In genomic region chr8:123761266-123761882, GRCm38 (mm10) we compare ENCODE assay signal across 8 mouse cellular contexts. TPM values are rescaled to one million over a fixed set of nuclear protein-coding genes. Genes with fewer than 3 reads are reported as not detected.
DNase-seq lines count a peak whose midpoint lies in the region; ATAC-seq and TF ChIP-seq lines count a peak whose summit lies in the region.

No protein-coding gene starts in this region.

- ATAC-seq in kidney, postnatal 0 days (replicated peaks; ENCODE audit: low FRiP score, low read depth), result no peak
- ATAC-seq in midbrain, embryonic 15.5 days (replicated peaks), result no peak

- TF ChIP-seq CTCF in liver, adult 2 months (IDR thresholded peaks at IDR 0.05; ENCODE audit: low read depth, low read length), result 0 out of 2 replicates have a peak, but pooled peaks have one; percentile 17
- no peak for TF ChIP-seq CTCF in kidney, postnatal 0 days (IDR thresholded peaks at IDR 0.05; ENCODE audit: low read depth)

- peak; percentile 99 for DNase-seq in liver, adult 2 months (ENCODE audit: extremely low read depth, low read depth, low spot score)
- no peak for DNase-seq in liver
- peak; percentile 66 to 78 for DNase-seq in adrenal gland, postnatal 36 days
- peak; percentile 31 for DNase-seq in gastrocnemius, postnatal 10 days
- peak; percentile 25 for DNase-seq in kidney, postnatal 0 days (ENCODE audit: low spot score)
- DNase-seq in urinary bladder, adult 2 months (ENCODE audit: low spot score), result no peak
- no peak for DNase-seq in natural killer cell, adult 2 months (ENCODE audit: low spot score in 2 of 2)

- H3K4me2 ChIP-seq in kidney, postnatal 0 days (ENCODE audit: low read length), result no peak overlapping the region
- H3K4me2 ChIP-seq in midbrain, embryonic 15.5 days, result no peak overlapping the region

- no peak overlapping the region for H3K4me3 ChIP-seq in liver, adult 2 months (ENCODE audit: insufficient read depth, low read depth, low read length)
- no peak overlapping the region for H3K4me3 ChIP-seq in kidney, postnatal 0 days (replicated peaks; ENCODE audit: low read depth, low read length)
- H3K4me3 ChIP-seq in midbrain, embryonic 15.5 days, result no peak overlapping the region

- H3K9me3 ChIP-seq in kidney, postnatal 0 days (replicated peaks; ENCODE audit: low read length), result no peaks in the 10 kb centered on the region
- no peaks in the 10 kb centered on the region for H3K9me3 ChIP-seq in midbrain, embryonic 15.5 days

- peaks cover 17% of the 10 kb centered on the region for H3K4me1 ChIP-seq in liver, adult 2 months (ENCODE audit: control insufficient read depth, insufficient read depth, low read length)
- peaks cover 4% of the 10 kb centered on the region; the same call in 1 of the 2 replicates for H3K4me1 ChIP-seq in kidney, postnatal 0 days (replicated peaks; ENCODE audit: insufficient read depth, low read length)
- peaks cover 16% of the 10 kb centered on the region for H3K4me1 ChIP-seq in midbrain, embryonic 15.5 days

- H3K36me3 ChIP-seq in liver, adult 2 months (ENCODE audit: control insufficient read depth, insufficient read depth, low read length), result no peaks in the 10 kb centered on the region
- no peaks in the 10 kb centered on the region for H3K36me3 ChIP-seq in kidney, postnatal 0 days (ENCODE audit: insufficient read depth, low read length)
- H3K36me3 ChIP-seq in midbrain, embryonic 15.5 days (replicated peaks), result no peaks in the 10 kb centered on the region

- no peaks in the 10 kb centered on the region for H3K27me3 ChIP-seq in liver, adult 2 months (ENCODE audit: control insufficient read depth, insufficient read depth, low read length)
- H3K27me3 ChIP-seq in kidney, postnatal 0 days (ENCODE audit: insufficient read depth, low read length), result no peaks in the 10 kb centered on the region
- H3K27me3 ChIP-seq in midbrain, embryonic 15.5 days (replicated peaks), result no peaks in the 10 kb centered on the region

- H3K9ac ChIP-seq in liver, adult 2 months (ENCODE audit: low read depth, low read length), result no peak overlapping the region
- no peak overlapping the region for H3K9ac ChIP-seq in kidney, postnatal 0 days (ENCODE audit: low read depth, low read length)
- no peak overlapping the region for H3K9ac ChIP-seq in midbrain, embryonic 15.5 days

- WGBS in liver, adult 2 months, result 24% methylated on average over 12 of the region's 12 CpGs
- 35% methylated on average over 12 of the region's 12 CpGs for WGBS in kidney, postnatal 0 days
- WGBS in midbrain, embryonic 15.5 days, result 44% methylated on average over 12 of the region's 12 CpGs

- TF ChIP-seq POLR2A in liver, adult 2 months (IDR thresholded peaks at IDR 0.05; ENCODE audit: extremely low read depth, insufficient read depth, low read length), result no peak

- H3K79me2 ChIP-seq in liver, adult 2 months (ENCODE audit: control insufficient read depth, insufficient read depth, low read length), result no peaks in the 10 kb centered on the region

- H3K27ac ChIP-seq in liver, adult 2 months (replicated peaks; ENCODE audit: insufficient read depth, low read depth, low read length), result peak overlapping the region; percentile 77
- H3K27ac ChIP-seq in kidney, postnatal 0 days, result no peak overlapping the region
- H3K27ac ChIP-seq in midbrain, embryonic 15.5 days, result peak overlapping the region; percentile 3; the same call in 1 of the 2 replicates

RNA-seq across cellular contexts. Expression of gene Rab4a, which starts 44.4 kb away (rescaled TPM):
- 15.4 and 15.7 TPM in 2 replicates for total RNA-seq in liver, adult 2 months (2014; rRNA removed)
- polyA plus RNA-seq in liver, adult 2 months (2012; rRNA removed), result 24.4 and 24.6 TPM in 2 replicates
- total RNA-seq in adrenal gland, postnatal 36 days (2021), result 10 to 100 TPM; 23.2 to 34.6 TPM
- 10 to 100 TPM; 11.7 to 14.1 TPM for total RNA-seq in gastrocnemius, postnatal 10 days (2021)
- polyA plus RNA-seq in kidney, postnatal 0 days (2015; fragmentation: Nextera tagmentation; extraction: Ambion mirVana), result 58.2 and 62.3 TPM in 2 replicates
- polyA plus RNA-seq in midbrain, embryonic 15.5 days (2015; fragmentation: Nextera tagmentation; extraction: Ambion mirVana), result 73.5 and 76.3 TPM in 2 replicates
- 37.0 and 41.4 TPM in 2 replicates for polyA plus RNA-seq in urinary bladder, adult 2 months (2012; rRNA removed)

Comparison
In these comparisons a context has a peak if more than half of its experiments do, and no peak if none do; other contexts are left out.
1. DNase-seq: peak in liver, adult 2 months (single experiment), adrenal gland, postnatal 36 days (2 of 2), gastrocnemius, postnatal 10 days (single experiment) and kidney, postnatal 0 days (single experiment); none in liver (single experiment), urinary bladder, adult 2 months (single experiment) and natural killer cell, adult 2 months (0 of 2).